Mouse (Mus musculus) spleen, adult 2 months (tissue): Measurements from ENCODE around the gene Ndufa12.

Experiments used
- CTCF ChIP-seq: fragments of 200-500 bp; IDR thresholded peaks from 2 replicates; pipeline ENCODE4 v1.5.1; 2011; ENCODE audit warnings: mild to moderate bottlenecking, inconsistent platforms; ENCODE audit not compliant: insufficient read depth, insufficient read length, insufficient replicate concordance; ENCODE audit errors: extremely low read depth
- POLR2A ChIP-seq: fragments of 200-500 bp; IDR thresholded peaks from 2 replicates; pipeline ENCODE4 v1.6.1; 2011; ENCODE audit warnings: low read depth, low read length, inconsistent platforms

DNA sequence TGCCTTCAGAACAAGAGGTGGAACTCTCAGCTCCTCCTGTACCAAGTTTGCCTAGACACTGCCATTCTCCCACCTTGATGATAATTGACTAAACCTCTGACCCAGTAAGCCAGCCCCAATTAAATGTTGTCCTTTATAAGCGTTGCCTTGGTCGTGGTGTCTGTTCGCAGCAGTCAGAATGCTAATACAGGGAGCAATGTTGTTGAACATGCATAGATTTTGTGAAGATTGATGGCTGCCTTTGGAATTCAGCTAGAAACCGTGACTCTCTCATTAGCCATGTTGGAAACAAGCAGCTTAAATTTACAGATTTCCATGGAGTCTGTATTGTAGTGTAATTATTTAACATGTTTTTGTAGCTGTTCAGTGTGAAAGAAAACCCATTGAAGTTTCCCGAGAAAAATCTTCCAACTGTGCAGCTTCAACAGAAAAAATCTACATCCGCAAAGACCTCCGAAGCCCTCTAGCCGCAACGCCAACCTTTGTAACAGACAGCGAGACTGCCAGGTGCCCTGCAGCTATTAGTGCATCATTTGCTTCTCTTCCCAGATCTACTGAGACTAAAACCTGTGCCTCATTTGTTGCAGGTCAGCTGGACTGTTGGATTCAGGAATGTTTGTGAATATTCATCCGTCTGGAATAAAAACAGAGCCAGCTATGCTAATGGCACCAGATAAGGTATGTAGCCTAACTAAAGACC, 31.3 kb upstream of the Ndufa12 start:
- TF ChIP-seq CTCF (no peak), POLR2A (no peak)
